Mouse (Mus musculus): ENCODE measurements around the gene Zfy2. TPM values are rescaled to one million over a fixed set of nuclear protein-coding genes. Genes with fewer than 3 reads are reported as not detected.

Zfy2 gene
- polyA plus RNA-seq (2012; rRNA removed) = not detected in 2 replicates

GRCm38 (mm10) chrY:2170309-2170708 is at the start of gene Zfy2:
TSS of gene Zfy2 (minus strand) at chrY:2170409.

